Mouse (Mus musculus): Measurements from ENCODE around the gene Rprd1b. TPM values are rescaled to one million over a fixed set of nuclear protein-coding genes. Genes with fewer than 3 reads are reported as not detected.
A peak's percentile ranks its signal among the peaks of the same experiment; 100 is the strongest.

Rprd1b gene
- total RNA-seq, 2 experiments from 2014 or later = 28.6 to 35.3 TPM

GRCm38 (mm10) chr2:158078971-158079370, 50.7 kb downstream of the Rprd1b start:
- no peak for DNase-seq (ENCODE audit: low spot score in 2 of 2)

- no peak for DNase-seq (ENCODE audit: low spot score in 2 of 2)
Observed at GRCm38 (mm10) chr2:158079843-158080395, 51.6 kb downstream of the Rprd1b start.

GRCm38 (mm10) chr2:158080622-158081241, 52.4 kb downstream of the Rprd1b start:
- no peak for DNase-seq (ENCODE audit: low spot score in 2 of 2)

DNA sequence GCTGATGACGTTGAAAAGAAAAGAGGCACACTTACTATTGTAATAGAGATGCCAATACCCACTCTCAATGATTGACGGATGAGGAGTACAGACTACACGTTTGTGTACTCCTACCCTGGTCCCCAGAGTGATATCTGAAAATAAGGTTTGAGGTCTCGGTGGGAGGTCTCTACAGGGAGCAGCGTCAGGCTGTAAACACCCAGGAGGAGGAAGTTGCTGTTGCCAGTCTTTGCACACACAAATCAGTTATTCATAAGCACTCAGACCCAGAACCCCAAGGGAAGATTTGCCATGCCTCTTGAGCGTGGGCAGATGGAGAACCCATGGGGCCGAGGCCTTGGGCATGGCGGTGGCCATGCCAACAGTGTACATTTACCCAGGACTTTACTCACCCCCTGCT, 56.2 kb downstream of the Rprd1b start:
- no peak for DNase-seq (ENCODE audit: low spot score in 2 of 2)

- DNase-seq (ENCODE audit: low spot score in 2 of 2) = no peak
Observed at GRCm38 (mm10) chr2:158090096-158090495, 61.8 kb downstream of the Rprd1b start.

DNA sequence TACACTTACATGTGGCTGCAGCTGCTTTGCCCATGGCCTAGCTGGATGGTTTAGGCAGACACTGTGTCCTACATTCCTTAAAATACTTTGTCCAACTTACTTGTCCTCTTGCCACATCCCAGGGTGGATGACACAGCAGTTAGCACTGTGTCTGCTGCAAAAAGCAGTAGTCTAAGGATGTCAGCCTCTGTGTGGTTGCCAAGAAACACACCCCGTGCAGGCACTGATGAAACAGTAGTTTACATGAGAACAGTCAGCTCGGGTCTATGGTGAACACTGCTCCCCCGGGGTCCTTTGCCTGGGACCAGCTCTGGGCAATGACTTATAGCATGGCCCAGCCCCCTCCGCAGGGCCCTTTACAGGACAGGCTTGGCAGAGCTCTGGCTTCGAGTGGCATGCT, 65.0 kb downstream of the Rprd1b start:
- no peak for DNase-seq (ENCODE audit: low spot score in 2 of 2)

GRCm38 (mm10) chr2:158094300-158094699, 66.0 kb downstream of the Rprd1b start:
- no peak for DNase-seq (ENCODE audit: low spot score in 2 of 2)

GRCm38 (mm10) chr2:158094846-158095245, 66.5 kb downstream of the Rprd1b start:
- no peak for DNase-seq (ENCODE audit: low spot score in 2 of 2)

- DNase-seq (ENCODE audit: low spot score in 2 of 2) = no peak
Observed at GRCm38 (mm10) chr2:158097071-158097470, 68.8 kb downstream of the Rprd1b start.

DNA sequence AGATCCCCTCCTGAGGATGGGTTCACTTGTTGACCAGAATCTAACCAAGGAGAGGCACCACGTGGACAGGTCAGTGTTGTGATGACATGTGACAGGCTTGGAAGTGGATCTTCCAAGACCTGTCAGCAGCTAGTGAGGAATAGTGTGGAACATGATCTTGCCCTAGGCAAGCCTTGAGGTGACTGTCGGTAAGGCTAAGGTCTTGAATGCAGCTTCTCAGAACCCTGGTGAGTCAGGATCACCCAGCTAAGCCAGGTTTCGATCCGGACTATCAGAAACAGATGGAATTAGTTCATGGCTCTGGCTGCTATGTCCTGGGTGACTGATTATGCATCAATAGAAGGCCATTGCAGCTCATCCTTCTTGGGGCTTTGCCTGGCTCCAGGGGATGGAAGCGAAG, 70.4 kb downstream of the Rprd1b start:
- DNase-seq (ENCODE audit: low spot score in 2 of 2) = no peak

GRCm38 (mm10) chr2:158099537-158099936, 71.2 kb downstream of the Rprd1b start:
- DNase-seq (ENCODE audit: low spot score in 2 of 2) = no peak

DNA sequence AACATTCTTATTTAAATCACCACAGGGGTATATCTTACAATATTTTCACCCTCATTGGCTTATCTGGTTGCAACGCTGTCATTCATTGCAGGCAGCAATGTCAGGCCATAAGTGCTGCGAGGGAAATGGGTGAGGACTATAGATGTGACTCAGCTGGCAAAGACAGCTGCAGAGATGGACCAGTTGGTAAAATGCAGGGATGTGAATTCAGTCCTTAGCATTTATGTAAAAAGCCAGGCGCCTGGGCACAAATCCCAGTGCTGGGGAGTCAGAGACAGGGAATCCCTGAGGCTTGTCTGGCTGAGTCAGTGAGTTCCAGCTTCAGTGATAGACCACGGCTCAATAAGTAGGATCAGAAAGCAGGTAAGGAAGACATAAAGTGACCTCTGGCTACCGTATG, 73.5 kb downstream of the Rprd1b start:
- DNase-seq (ENCODE audit: low spot score in 2 of 2) = no peak

- DNase-seq (ENCODE audit: low spot score in 2 of 2) = no peak
Observed at GRCm38 (mm10) chr2:158104966-158105365, 76.7 kb downstream of the Rprd1b start.

DNA sequence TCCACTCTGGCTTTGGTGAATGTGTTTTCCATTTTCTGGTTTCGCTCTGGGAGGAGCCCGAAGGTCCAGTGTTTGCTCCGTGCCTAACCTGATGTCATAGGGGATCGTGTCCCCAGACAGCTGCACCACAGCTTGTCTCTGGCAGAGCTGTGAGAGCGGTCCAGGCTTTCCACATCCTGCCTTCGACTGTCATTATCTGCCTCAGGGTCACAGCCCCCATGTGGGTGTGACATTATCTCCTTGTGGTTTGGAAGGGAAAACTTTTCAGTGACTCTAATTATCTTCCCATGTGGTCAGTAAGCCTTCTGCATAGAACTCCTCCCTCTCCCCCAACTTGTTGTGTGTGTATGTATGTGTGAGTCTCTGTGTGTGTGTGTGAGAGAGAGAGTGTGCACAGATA, 77.3 kb downstream of the Rprd1b start:
- DNase-seq (ENCODE audit: low spot score in 2 of 2) = no peak

- DNase-seq (ENCODE audit: low spot score in 2 of 2) = peak; percentile 40 to 58
Observed at GRCm38 (mm10) chr2:158106947-158107587, 78.8 kb downstream of the Rprd1b start.

GRCm38 (mm10) chr2:158109516-158109915, 81.2 kb downstream of the Rprd1b start:
- no peak for DNase-seq (ENCODE audit: low spot score in 2 of 2)

DNA sequence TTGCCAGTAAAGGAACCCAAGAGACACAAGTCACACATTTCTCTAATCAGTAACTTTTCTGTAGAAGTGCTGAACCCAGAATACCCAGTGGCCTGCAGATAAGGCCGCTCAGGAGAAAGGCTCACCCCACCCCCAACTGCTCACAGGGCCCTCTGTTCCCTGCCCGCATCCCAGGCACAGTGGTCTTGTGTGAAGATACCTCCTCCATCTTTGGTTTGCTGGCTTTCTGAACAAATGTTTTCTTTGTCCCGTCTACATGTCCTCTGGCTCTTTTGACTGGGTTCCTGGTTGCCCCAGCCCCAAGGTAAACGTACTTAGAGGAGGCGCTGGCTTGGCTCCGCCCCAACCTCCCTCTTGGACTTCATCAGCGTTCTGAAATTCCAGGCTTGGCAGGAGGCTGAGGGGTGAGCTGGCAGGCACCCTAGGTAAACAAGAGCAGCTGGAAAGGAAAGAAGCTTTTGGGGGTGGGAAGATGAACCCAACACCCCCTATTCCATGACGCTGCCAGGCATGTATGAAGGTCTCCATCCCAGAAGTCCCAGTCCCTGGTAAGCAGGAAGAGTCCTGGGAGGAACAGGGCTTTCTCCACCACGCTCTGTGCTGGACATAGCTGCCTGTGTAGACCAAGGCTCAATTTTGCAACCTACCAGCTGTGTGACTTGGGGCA, 85.4 kb downstream of the Rprd1b start:
- peak; percentile 24 to 60 for DNase-seq (ENCODE audit: low spot score in 2 of 2)

DNA sequence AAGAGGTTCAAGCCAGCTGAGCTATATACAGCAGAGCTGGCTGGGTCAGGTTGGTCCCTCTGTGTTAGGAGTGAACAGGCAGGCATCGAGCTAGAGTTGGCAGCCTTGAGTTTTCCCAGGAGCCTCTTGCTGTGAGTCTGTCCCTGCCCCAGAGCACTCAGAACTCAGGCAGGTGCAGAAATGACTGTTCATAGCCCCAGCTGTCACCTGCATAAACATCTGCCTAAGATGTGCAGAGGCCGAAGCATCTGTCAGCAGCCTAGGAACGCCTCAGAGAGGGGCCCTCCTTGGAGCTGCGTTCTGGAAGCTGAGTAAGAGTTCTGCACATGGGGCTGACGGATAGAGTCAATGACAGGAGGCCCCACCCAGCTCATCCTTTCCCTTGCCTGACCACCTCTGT, 86.6 kb downstream of the Rprd1b start:
- no peak for DNase-seq (ENCODE audit: low spot score in 2 of 2)

GRCm38 (mm10) chr2:158115838-158116453, 87.6 kb downstream of the Rprd1b start:
- no peak for DNase-seq (ENCODE audit: low spot score in 2 of 2)

- no peak for DNase-seq (ENCODE audit: low spot score in 2 of 2)
Observed at GRCm38 (mm10) chr2:158116653-158117052, 88.4 kb downstream of the Rprd1b start.

- no peak for DNase-seq (ENCODE audit: low spot score in 2 of 2)
Observed at GRCm38 (mm10) chr2:158119145-158119544, 90.8 kb downstream of the Rprd1b start.

DNA sequence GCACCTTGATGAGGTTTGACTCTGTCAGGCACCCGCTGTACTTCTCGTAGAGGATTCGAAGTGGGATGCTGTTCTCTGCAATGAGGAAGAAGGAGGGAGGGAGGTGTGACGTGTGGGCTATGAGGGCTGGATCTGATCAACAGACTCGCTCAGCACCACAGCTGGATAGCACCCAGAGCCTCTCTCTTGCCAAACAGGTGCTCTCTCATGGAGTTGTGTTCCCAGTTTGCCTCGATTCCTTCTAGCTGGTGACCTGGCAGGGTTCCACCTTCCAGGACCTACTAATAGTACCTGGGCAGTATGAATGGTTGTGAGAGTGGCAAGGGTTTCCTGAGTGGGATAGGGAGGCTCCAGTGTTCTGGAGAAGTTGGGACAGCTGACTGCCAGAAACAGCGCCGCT, 91.9 kb downstream of the Rprd1b start:
- DNase-seq (ENCODE audit: low spot score in 2 of 2) = no peak

Data from adrenal gland, adult 18-20 months (tissue).